Mouse (Mus musculus): Measurements from ENCODE around the gene Dhx35. TPM values are rescaled to one million over a fixed set of nuclear protein-coding genes. Genes with fewer than 3 reads are reported as not detected.

The Dhx35 gene
- polyA plus RNA-seq, 2 experiments: 3.2 to 4.6 TPM

DNA sequence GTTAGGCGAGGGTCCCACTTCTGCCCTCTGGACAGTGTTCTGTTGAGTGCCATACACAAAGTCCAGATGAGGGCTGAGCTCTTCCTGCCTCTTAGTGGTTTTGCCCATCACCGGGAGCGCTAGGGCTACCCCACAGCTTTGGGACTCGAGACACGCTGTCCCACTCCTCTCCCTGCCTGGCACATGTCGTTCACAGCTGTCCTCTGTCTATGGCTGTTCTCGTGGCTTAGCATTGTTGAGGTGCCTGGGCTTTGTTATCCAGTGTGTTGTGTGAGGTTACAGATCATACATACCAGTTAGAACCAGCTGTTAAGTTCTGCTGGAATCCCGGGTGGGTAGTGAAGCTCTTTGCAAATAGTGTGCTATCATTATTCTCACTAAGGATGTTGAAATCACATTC lies 23.1 kb downstream of the Dhx35 start:
- no peak overlapping the region for H3K4me2 ChIP-seq (ENCODE audit: low read depth)
- no peaks in the 10 kb centered on the region for H3K27me3 ChIP-seq (ENCODE audit: control insufficient read depth, insufficient read depth, low read length)
- no peak for TF ChIP-seq CTCF (IDR thresholded peaks at IDR 0.05; ENCODE audit: low read depth)
- TF ChIP-seq EP300 (IDR thresholded peaks at IDR 0.05; ENCODE audit: low read depth): no peak
- whole genome bisulfite sequencing (ENCODE audit: insufficient replicate concordance): 81% methylated on average over 8 of the region's 8 CpGs
- no peak overlapping the region for H3K27ac ChIP-seq
- no peak overlapping the region for H3K9ac ChIP-seq (replicated peaks)
- no peaks in the 10 kb centered on the region for H3K4me1 ChIP-seq (replicated peaks; ENCODE audit: control insufficient read depth in 2 of 2, insufficient read depth in 2 of 2, low read length in 1 of 2)
- ATAC-seq (ENCODE audit: insufficient read depth) (no peak), DNase-seq (ENCODE audit: low read depth in 3 of 3, low spot score in 3 of 3) (no peak)
- no peak overlapping the region for H3K4me3 ChIP-seq (ENCODE audit: insufficient read depth in 1 of 2, low read depth in 2 of 2, low read length in 2 of 2)
- no peaks in the 10 kb centered on the region; the same call in 1 of the 2 replicates for H3K36me3 ChIP-seq (replicated peaks; ENCODE audit: control insufficient read depth, insufficient read depth, low read depth)
- no peaks in the 10 kb centered on the region for H3K9me3 ChIP-seq (ENCODE audit: control insufficient read depth, low read length)

DNA sequence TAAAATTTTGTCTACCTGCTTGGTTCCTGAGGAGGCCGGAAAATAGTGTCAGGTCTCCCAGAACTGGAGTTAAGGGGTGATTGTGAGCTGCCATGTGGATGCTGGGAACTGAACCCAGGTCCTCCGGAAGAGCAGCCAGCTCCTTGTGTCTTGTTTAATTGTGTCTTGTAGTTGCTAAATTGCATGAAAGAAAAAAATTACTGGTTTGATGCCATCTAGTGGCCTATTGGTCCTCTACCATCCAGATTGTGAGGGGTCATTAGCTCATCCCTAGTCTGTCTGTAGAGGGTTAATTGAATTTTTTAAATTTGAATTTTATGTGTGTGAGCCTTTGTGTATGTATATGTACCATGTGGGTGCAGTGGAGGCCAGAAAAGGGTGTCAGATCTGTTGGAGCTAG lies 33.5 kb downstream of the Dhx35 start:
- H3K4me3 ChIP-seq (ENCODE audit: insufficient read depth in 1 of 2, low read depth in 2 of 2, low read length in 2 of 2): no peak overlapping the region
- no peak overlapping the region for H3K9ac ChIP-seq (replicated peaks)
- no peak overlapping the region for H3K4me2 ChIP-seq (ENCODE audit: low read depth)
- H3K27ac ChIP-seq: no peak overlapping the region
- peaks cover 2% of the 10 kb centered on the region for H3K36me3 ChIP-seq (replicated peaks; ENCODE audit: control insufficient read depth, insufficient read depth, low read depth)
- WGBS (ENCODE audit: insufficient replicate concordance): 80% methylated on average over 2 of the region's 2 CpGs
- no peaks in the 10 kb centered on the region for H3K27me3 ChIP-seq (ENCODE audit: control insufficient read depth, insufficient read depth, low read length)
- no peaks in the 10 kb centered on the region for H3K9me3 ChIP-seq (ENCODE audit: control insufficient read depth, low read length)
- H3K4me1 ChIP-seq (replicated peaks; ENCODE audit: control insufficient read depth in 2 of 2, insufficient read depth in 2 of 2, low read length in 1 of 2): no peaks in the 10 kb centered on the region
- DNase-seq (ENCODE audit: low read depth in 3 of 3, low spot score in 3 of 3) (no peak), ATAC-seq (ENCODE audit: insufficient read depth) (no peak)
- TF ChIP-seq CTCF (IDR thresholded peaks at IDR 0.05; ENCODE audit: low read depth) (no peak), EP300 (IDR thresholded peaks at IDR 0.05; ENCODE audit: low read depth) (no peak)

DNA sequence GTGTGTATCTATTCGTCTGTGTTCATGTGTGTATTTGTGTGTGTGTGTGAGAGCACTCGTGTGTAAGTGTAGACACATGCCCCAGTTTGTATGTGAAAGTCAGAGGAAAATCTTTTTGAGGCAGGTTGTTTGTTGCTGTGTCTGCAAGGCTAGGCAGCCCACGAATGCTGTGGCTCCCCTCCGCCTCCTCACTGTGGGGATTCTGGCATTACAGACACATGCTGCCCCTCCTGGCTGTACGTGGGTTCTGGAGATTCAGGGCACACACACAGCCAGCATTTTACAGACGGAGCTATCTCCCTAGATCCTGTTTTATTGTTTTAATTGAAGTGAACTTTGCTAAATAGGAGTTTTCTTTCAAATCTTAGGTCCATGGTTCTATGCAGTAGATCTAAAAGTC lies 35.1 kb downstream of the Dhx35 start:
- H3K36me3 ChIP-seq (replicated peaks; ENCODE audit: control insufficient read depth, insufficient read depth, low read depth): peaks cover 2% of the 10 kb centered on the region

DNA sequence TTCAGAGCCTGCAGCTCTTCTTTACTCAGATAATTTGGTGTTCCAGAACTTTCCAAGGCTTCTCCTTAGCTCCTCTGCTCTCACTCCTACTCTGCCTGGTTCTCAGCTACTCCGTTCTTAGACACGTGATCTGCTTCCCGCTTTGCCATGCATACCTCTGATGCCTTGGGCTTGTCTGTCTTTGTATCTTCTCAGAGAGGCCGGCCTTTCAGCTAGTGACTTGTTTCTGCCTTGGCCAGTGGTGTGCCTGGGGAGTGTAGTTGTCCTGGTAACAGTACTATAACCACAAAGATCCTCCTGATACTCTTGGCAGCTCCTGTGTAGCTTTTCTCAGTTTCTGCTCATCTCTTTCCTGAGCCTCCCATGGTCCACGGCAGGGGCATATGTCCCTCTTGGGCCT lies 38.6 kb downstream of the Dhx35 start:
- TF ChIP-seq CTCF (IDR thresholded peaks at IDR 0.05; ENCODE audit: low read depth): no peak
- TF ChIP-seq EP300 (IDR thresholded peaks at IDR 0.05; ENCODE audit: low read depth): no peak
- ATAC-seq (ENCODE audit: insufficient read depth) (no peak), DNase-seq (ENCODE audit: low read depth in 3 of 3, low spot score in 3 of 3) (no peak)
- no peak overlapping the region for H3K27ac ChIP-seq
- H3K4me2 ChIP-seq (ENCODE audit: low read depth): no peak overlapping the region
- no peaks in the 10 kb centered on the region for H3K9me3 ChIP-seq (ENCODE audit: control insufficient read depth, low read length)
- H3K27me3 ChIP-seq (ENCODE audit: control insufficient read depth, insufficient read depth, low read length): no peaks in the 10 kb centered on the region
- WGBS (ENCODE audit: insufficient replicate concordance): 75% methylated on average over 5 of the region's 5 CpGs
- peaks cover 5% of the 10 kb centered on the region for H3K36me3 ChIP-seq (replicated peaks; ENCODE audit: control insufficient read depth, insufficient read depth, low read depth)
- no peaks in the 10 kb centered on the region for H3K4me1 ChIP-seq (replicated peaks; ENCODE audit: control insufficient read depth in 2 of 2, insufficient read depth in 2 of 2, low read length in 1 of 2)
- no peak overlapping the region for H3K4me3 ChIP-seq (ENCODE audit: insufficient read depth in 1 of 2, low read depth in 2 of 2, low read length in 2 of 2)
- no peak overlapping the region for H3K9ac ChIP-seq (replicated peaks)

More for the DNA sequence above, 35.1 kb downstream of the Dhx35 start:
- DNase-seq (ENCODE audit: low read depth in 3 of 3, low spot score in 3 of 3) (no peak), ATAC-seq (ENCODE audit: insufficient read depth) (no peak)
- no peak overlapping the region for H3K4me3 ChIP-seq (ENCODE audit: insufficient read depth in 1 of 2, low read depth in 2 of 2, low read length in 2 of 2)
- TF ChIP-seq EP300 (IDR thresholded peaks at IDR 0.05; ENCODE audit: low read depth) (no peak), CTCF (IDR thresholded peaks at IDR 0.05; ENCODE audit: low read depth) (no peak)
- H3K9me3 ChIP-seq (ENCODE audit: control insufficient read depth, low read length): no peaks in the 10 kb centered on the region
- no peaks in the 10 kb centered on the region for H3K27me3 ChIP-seq (ENCODE audit: control insufficient read depth, insufficient read depth, low read length)
- H3K4me2 ChIP-seq (ENCODE audit: low read depth): no peak overlapping the region
- WGBS (ENCODE audit: insufficient replicate concordance): 66% methylated on average over 6 of the region's 6 CpGs
- no peak overlapping the region for H3K27ac ChIP-seq
- no peaks in the 10 kb centered on the region for H3K4me1 ChIP-seq (replicated peaks; ENCODE audit: control insufficient read depth in 2 of 2, insufficient read depth in 2 of 2, low read length in 1 of 2)
- H3K9ac ChIP-seq (replicated peaks): no peak overlapping the region

DNA sequence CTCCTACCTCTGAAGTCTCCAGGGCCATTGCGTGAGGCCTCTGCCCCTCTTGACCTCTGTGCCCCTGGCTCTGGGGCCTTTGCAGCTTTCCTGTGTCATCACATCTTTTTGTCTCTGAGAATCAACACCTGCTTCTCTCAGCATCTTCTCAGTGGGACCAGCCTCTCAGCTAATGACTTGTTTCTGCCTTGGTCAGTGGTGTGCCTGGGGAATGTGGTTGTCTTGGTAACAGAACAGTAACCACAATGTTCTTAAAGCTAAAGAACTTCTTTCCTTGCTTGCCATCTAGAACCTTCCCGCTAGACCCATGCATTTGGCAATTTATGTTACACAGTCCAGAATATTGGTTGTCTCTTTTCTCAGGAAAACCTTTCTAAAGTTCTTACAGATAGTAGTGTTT lies 39.0 kb downstream of the Dhx35 start:
- no peak for DNase-seq (ENCODE audit: low read depth in 3 of 3, low spot score in 3 of 3)
- ATAC-seq (ENCODE audit: insufficient read depth): no peak
- H3K4me3 ChIP-seq (ENCODE audit: insufficient read depth in 1 of 2, low read depth in 2 of 2, low read length in 2 of 2): no peak overlapping the region
- H3K27me3 ChIP-seq (ENCODE audit: control insufficient read depth, insufficient read depth, low read length): no peaks in the 10 kb centered on the region
- no peak overlapping the region for H3K27ac ChIP-seq
- 72% methylated on average over 2 of the region's 2 CpGs for WGBS (ENCODE audit: insufficient replicate concordance)
- TF ChIP-seq EP300 (IDR thresholded peaks at IDR 0.05; ENCODE audit: low read depth) (no peak), CTCF (IDR thresholded peaks at IDR 0.05; ENCODE audit: low read depth) (no peak)
- H3K9me3 ChIP-seq (ENCODE audit: control insufficient read depth, low read length): no peaks in the 10 kb centered on the region
- H3K36me3 ChIP-seq (replicated peaks; ENCODE audit: control insufficient read depth, insufficient read depth, low read depth): peaks cover 5% of the 10 kb centered on the region
- H3K4me2 ChIP-seq (ENCODE audit: low read depth): no peak overlapping the region
- H3K4me1 ChIP-seq (replicated peaks; ENCODE audit: control insufficient read depth in 2 of 2, insufficient read depth in 2 of 2, low read length in 1 of 2): no peaks in the 10 kb centered on the region
- H3K9ac ChIP-seq (replicated peaks): no peak overlapping the region
